Mouse (Mus musculus) stomach, postnatal 0 days (tissue): ENCODE results near the gene Pi4k2a. TPM values are rescaled to one million over a fixed set of nuclear protein-coding genes. Genes with fewer than 3 reads are reported as not detected.

Experiments used
- ATAC-seq: fragments of 200-750 bp; cut with Nextera tagmentation; 2 replicates; pipeline ENCODE4 v1.8.0; 2017; ENCODE audit not compliant: low FRiP score, low TSS enrichment
- DNase-seq: peaks from one replicate; pipeline ENCODE4 v3.0.0-alpha.2; 2016; ENCODE audit warnings: low spot score
- H3K27ac ChIP-seq: fragments of 300-500 bp; sonication (generic); replicated peaks from 2 replicates; pipeline ENCODE4 v1.5.1; 2014; ENCODE audit warnings: mild to moderate bottlenecking, control low read depth
- H3K27me3 ChIP-seq: fragments of 300-500 bp; sonication (generic); 2 replicates; pipeline ENCODE4 v1.6.1; 2014; ENCODE audit warnings: low read length; ENCODE audit not compliant: control insufficient read depth, insufficient read depth
- H3K36me3 ChIP-seq: fragments of 300-500 bp; sonication (generic); 2 replicates; pipeline ENCODE4 v1.6.1; 2014; ENCODE audit warnings: low read length, mixed read lengths; ENCODE audit not compliant: control insufficient read depth, insufficient read depth
- H3K4me1 ChIP-seq: fragments of 300-500 bp; sonication (generic); replicated peaks from 2 replicates; pipeline ENCODE4 v1.6.1; 2014; ENCODE audit warnings: antibody characterized with exemption; ENCODE audit not compliant: control insufficient read depth, insufficient read depth
- H3K4me2 ChIP-seq: fragments of 300-500 bp; sonication (generic); replicated peaks from 2 replicates; pipeline ENCODE4 v1.6.1; 2014; ENCODE audit warnings: low read depth, mild to moderate bottlenecking, control low read depth, moderate library complexity
- H3K4me3 ChIP-seq: fragments of 300-500 bp; sonication (generic); 2 replicates; pipeline ENCODE4 v1.5.1; 2014; ENCODE audit warnings: low read depth, low read length, control low read depth
- H3K9ac ChIP-seq: fragments of 300-500 bp; sonication (generic); 2 replicates; pipeline ENCODE4 v1.6.1; 2014; ENCODE audit warnings: mild to moderate bottlenecking, low read length, control low read depth, mixed read lengths
- H3K9me3 ChIP-seq: fragments of 300-500 bp; sonication (generic); 2 replicates; pipeline ENCODE4 v1.6.1; 2016; ENCODE audit warnings: low read length; ENCODE audit not compliant: control insufficient read depth
- CTCF ChIP-seq: IDR thresholded peaks from 2 replicates; pipeline ENCODE4 v1.5.1; 2016; ENCODE audit warnings: antibody characterized with exemption, low read depth, mild to moderate bottlenecking, moderate library complexity
- EP300 ChIP-seq: optimal IDR thresholded peaks from 2 replicates; pipeline ENCODE3; 2016; ENCODE audit warnings: antibody characterized with exemption
- WGBS: fragments of 180-500 bp; shearing (Covaris S2); extraction: QIAGEN DNeasy Blood & Tissue Kit; methylation state at CpG from one replicate; pipeline ENCODE4 v1.1.7; 2014; 5-methylcytosine and 5-hydroxymethylcytosine counted together
- polyA plus RNA-seq: library from polyadenylated mRNA; unstranded; fragments of >200 nt; fragmentation: Nextera tagmentation; extraction: Ambion mirVana; gene quantifications from 2 replicates; pipeline ENCODE4 v1.2.1, GENCODE M21; 2015

Gene Pi4k2a
- polyA plus RNA-seq, 1 experiment from 2014 or later = 21.6 TPM

DNA sequence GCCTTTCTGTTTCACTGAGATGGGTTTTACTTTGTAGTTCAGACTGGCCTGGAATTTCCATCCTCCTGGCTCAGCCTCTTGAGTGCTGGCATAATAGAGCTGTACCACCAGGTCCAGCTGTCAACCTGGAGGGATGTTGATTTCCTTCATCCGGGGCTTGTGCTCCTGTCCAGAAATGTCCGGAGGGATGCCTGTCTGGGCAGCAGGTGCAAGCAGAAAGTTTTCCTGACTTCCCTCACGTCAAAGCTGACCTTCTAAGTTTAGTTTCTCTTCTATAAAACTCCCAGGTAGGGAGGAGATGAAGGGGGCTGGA lies 40.0 kb downstream of the Pi4k2a start:
- H3K4me1 ChIP-seq = peaks cover 4% of the 10 kb centered on the region; the same call in 1 of the 2 replicates
- H3K27ac ChIP-seq = peak overlapping the region; percentile 88
- DNase-seq = no peak
- H3K36me3 ChIP-seq = no peaks in the 10 kb centered on the region
- TF ChIP-seq EP300 (no peak), CTCF (no peak)
- no peak overlapping the region for H3K4me3 ChIP-seq
- no peak overlapping the region for H3K4me2 ChIP-seq
- no peak overlapping the region for H3K9ac ChIP-seq
- no peaks in the 10 kb centered on the region for H3K27me3 ChIP-seq
- no peak for ATAC-seq
- H3K9me3 ChIP-seq = no peaks in the 10 kb centered on the region
- 67% methylated on average over 3 of the region's 3 CpGs for WGBS

DNA sequence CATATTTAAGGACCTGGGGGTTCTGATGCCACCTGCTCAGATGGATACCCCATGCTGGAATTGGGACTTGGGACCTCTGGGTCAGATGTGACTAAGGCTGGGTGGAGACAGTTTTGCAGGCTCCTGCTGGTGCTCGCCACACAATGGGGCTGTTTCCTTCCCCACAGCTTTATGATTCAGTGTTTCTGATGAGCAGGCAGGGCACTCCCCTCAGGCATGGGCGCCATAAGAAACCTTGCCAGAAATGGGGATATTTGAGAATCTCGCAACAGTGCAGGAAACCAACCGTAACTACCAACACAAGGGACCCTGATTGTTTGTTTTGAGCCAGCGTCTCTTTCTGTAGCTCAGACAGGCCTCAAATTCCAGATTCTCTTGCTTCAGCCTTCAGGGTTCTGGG lies 40.8 kb downstream of the Pi4k2a start:
- H3K9me3 ChIP-seq = no peaks in the 10 kb centered on the region
- TF ChIP-seq CTCF = no peak
- TF ChIP-seq EP300 = no peak
- ATAC-seq (no peak), DNase-seq (peak; percentile 47)
- H3K4me3 ChIP-seq = no peak overlapping the region
- 53% methylated on average over 5 of the region's 5 CpGs for WGBS
- no peaks in the 10 kb centered on the region for H3K27me3 ChIP-seq
- H3K9ac ChIP-seq = no peak overlapping the region
- no peaks in the 10 kb centered on the region for H3K36me3 ChIP-seq
- no peak overlapping the region for H3K4me2 ChIP-seq
- peaks cover 4% of the 10 kb centered on the region; the same call in 1 of the 2 replicates for H3K4me1 ChIP-seq
- peak overlapping the region; percentile 88 for H3K27ac ChIP-seq

GRCm38 (mm10) chr19:42135070-42135469 lies 44.8 kb downstream of the Pi4k2a start:
- TF ChIP-seq EP300 = no peak
- TF ChIP-seq CTCF = no peak

DNA sequence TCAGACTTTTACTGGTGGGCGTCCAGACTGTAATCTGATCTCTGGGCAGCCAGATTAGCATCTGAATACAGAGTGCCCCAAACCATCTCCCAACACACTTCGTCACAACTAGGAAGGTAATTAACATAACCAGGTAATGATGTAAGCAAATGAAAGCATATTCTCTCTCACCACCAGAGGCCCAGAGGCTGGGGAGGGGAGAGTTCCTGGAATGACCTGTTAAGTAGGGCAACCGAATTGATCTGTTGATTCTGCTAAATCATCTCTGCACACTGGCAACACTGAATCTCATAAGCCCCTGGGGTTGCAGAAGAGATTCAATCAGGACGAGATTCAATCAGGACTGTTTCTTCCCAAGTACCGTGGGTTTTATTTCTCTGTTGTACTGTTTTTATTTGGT lies 45.9 kb downstream of the Pi4k2a start:
- no peak for ATAC-seq
- no peaks in the 10 kb centered on the region for H3K9me3 ChIP-seq
- DNase-seq = no peak
- 39% methylated on average over 5 of the region's 5 CpGs for WGBS
- H3K27ac ChIP-seq = no peak overlapping the region
- no peaks in the 10 kb centered on the region for H3K27me3 ChIP-seq
- no peak for TF ChIP-seq EP300
- no peak for TF ChIP-seq CTCF
- no peaks in the 10 kb centered on the region for H3K36me3 ChIP-seq
- no peaks in the 10 kb centered on the region for H3K4me1 ChIP-seq
- H3K9ac ChIP-seq = no peak overlapping the region
- H3K4me2 ChIP-seq = no peak overlapping the region
- no peak overlapping the region for H3K4me3 ChIP-seq

More at GRCm38 (mm10) chr19:42135070-42135469, 44.8 kb downstream of the Pi4k2a start:
- no peak overlapping the region for H3K9ac ChIP-seq
- H3K4me3 ChIP-seq = no peak overlapping the region
- no peaks in the 10 kb centered on the region for H3K9me3 ChIP-seq
- H3K27me3 ChIP-seq = no peaks in the 10 kb centered on the region
- DNase-seq = no peak
- no peak overlapping the region for H3K4me2 ChIP-seq
- H3K4me1 ChIP-seq = peaks cover 2% of the 10 kb centered on the region; the same call in 1 of the 2 replicates
- ATAC-seq = no peak
- no peaks in the 10 kb centered on the region for H3K36me3 ChIP-seq
- H3K27ac ChIP-seq = no peak overlapping the region

- H3K27me3 ChIP-seq = no peaks in the 10 kb centered on the region
- H3K27ac ChIP-seq = no peak overlapping the region
- ATAC-seq (no peak), DNase-seq (no peak)
- H3K4me2 ChIP-seq = no peak overlapping the region
- TF ChIP-seq EP300 (no peak), CTCF (no peak)
- H3K4me1 ChIP-seq = no peaks in the 10 kb centered on the region
- H3K36me3 ChIP-seq = no peaks in the 10 kb centered on the region
- 97% methylated on average over 4 of the region's 4 CpGs for WGBS
- no peak overlapping the region for H3K4me3 ChIP-seq
- no peak overlapping the region for H3K9ac ChIP-seq
- H3K9me3 ChIP-seq = no peaks in the 10 kb centered on the region
Measured at GRCm38 (mm10) chr19:42137167-42137672, 47.0 kb downstream of the Pi4k2a start.

DNA sequence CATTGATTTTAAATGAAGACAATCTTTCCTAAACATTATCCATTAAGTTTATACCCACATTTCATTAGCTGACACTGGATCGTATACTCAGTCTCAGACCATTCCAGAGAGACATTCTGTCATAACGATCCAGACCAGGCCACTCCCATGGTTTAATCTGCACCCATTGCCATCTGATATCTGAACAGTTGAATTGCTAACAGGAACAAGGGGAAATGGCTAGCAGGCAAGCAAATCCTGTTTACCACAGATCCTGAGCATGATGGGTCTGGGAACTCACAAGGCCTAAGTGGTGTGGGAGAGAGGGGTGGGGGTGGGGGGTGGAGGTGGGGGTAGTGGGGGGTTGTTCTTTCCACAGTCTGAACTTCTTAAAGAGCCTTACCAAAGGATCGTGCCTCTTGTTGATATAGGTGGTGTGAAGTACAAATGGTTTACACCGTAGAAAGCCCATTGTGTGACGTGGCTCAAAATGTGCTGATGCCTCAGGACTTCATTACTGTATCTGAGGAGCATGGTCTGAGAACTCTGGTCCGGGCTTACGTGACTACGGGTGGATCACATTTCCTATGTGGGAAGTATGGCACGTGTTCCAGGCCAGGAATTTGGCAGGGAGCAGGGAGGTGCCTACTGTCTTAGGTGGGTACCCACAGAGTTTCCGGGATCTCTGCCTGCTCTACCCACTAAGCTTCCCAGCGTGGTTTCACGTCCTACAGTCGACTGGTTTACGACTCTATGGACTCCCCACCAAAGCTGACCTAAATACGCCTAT lies 48.4 kb downstream of the Pi4k2a start:
- no peak overlapping the region for H3K4me3 ChIP-seq
- DNase-seq (no peak), ATAC-seq (no peak)
- 82% methylated on average over 15 of the region's 15 CpGs for WGBS
- H3K27me3 ChIP-seq = no peaks in the 10 kb centered on the region
- H3K4me2 ChIP-seq = no peak overlapping the region
- H3K4me1 ChIP-seq = no peaks in the 10 kb centered on the region
- no peaks in the 10 kb centered on the region for H3K36me3 ChIP-seq
- no peak for TF ChIP-seq CTCF
- no peak for TF ChIP-seq EP300
- no peaks in the 10 kb centered on the region for H3K9me3 ChIP-seq
- H3K9ac ChIP-seq = no peak overlapping the region
- H3K27ac ChIP-seq = no peak overlapping the region
